Mouse (Mus musculus) myocyte (in vitro differentiated cells): ENCODE measurements around the gene Micu1. TPM values are rescaled to one million over a fixed set of nuclear protein-coding genes. Genes with fewer than 3 reads are reported as not detected.

Experiments
- H3K27me3 ChIP-seq: one replicate; pipeline ENCODE4 v1.6.1; 2011; ENCODE audit not compliant: control insufficient read depth, insufficient read depth, insufficient read length
- H3K36me3 ChIP-seq: one replicate; pipeline ENCODE4 v1.6.1; 2011; ENCODE audit not compliant: control insufficient read depth, insufficient read depth
- H3K4me2 ChIP-seq: one replicate; pipeline ENCODE4 v1.6.1; 2011; ENCODE audit warnings: low read depth, control low read depth
- H3K4me3 ChIP-seq: one replicate; pipeline ENCODE4 v1.5.1; 2011; ENCODE audit warnings: mild to moderate bottlenecking, control low read depth, moderate library complexity
- H3K79me2 ChIP-seq: one replicate; pipeline ENCODE4 v1.6.1; 2011; ENCODE audit not compliant: control insufficient read depth, insufficient read depth
- H3ac ChIP-seq: one replicate; pipeline ENCODE4 v1.6.1; 2011; ENCODE audit not compliant: control insufficient read depth, insufficient read length
- CEBPB ChIP-seq: IDR thresholded peaks from 2 replicates; pipeline ENCODE4 v1.6.1; 2011; ENCODE audit warnings: mild to moderate bottlenecking, moderate library complexity; ENCODE audit not compliant: poor library complexity, insufficient read depth, severe bottlenecking
- E2F4 ChIP-seq: IDR thresholded peaks from one replicate; pipeline ENCODE4 v1.6.1; 2011; ENCODE audit warnings: mild to moderate bottlenecking, control low read depth, moderate library complexity; ENCODE audit not compliant: insufficient read depth
- MAX ChIP-seq: IDR thresholded peaks from one replicate; pipeline ENCODE4 v1.6.1; 2011; ENCODE audit warnings: low read depth, mild to moderate bottlenecking, control low read depth
- MYOD1 ChIP-seq, 3 experiments: IDR thresholded peaks; one replicate each; pipeline ENCODE4 v1.6.1; 2011; ENCODE audit warnings: control low read depth in 2 of 3, low read depth in 2 of 3, mild to moderate bottlenecking in 2 of 3, moderate library complexity in 1 of 3; ENCODE audit not compliant: insufficient read length in 2 of 3, control insufficient read depth in 1 of 3
- MYOG ChIP-seq, 3 experiments: IDR thresholded peaks; one replicate each; pipeline ENCODE4 v1.6.1; 2011; ENCODE audit warnings: control low read depth in 2 of 3, low read depth in 2 of 3, mild to moderate bottlenecking in 2 of 3; ENCODE audit not compliant: insufficient read length in 2 of 3, control insufficient read depth in 1 of 3, insufficient read depth in 1 of 3
- POLR2A ChIP-seq: IDR thresholded peaks from one replicate; pipeline ENCODE4 v1.6.1; 2011; ENCODE audit warnings: low read depth, mild to moderate bottlenecking, control low read depth, moderate library complexity; ENCODE audit not compliant: insufficient read length
- POLR2AphosphoS2 ChIP-seq: IDR thresholded peaks from one replicate; pipeline ENCODE4 v1.6.1; 2011; ENCODE audit warnings: low read depth, control low read depth; ENCODE audit not compliant: insufficient read length
- REST ChIP-seq: IDR thresholded peaks from one replicate; pipeline ENCODE4 v1.6.1; 2011; ENCODE audit warnings: mild to moderate bottlenecking, control low read depth, moderate library complexity; ENCODE audit not compliant: insufficient read depth, insufficient read length
- SRF ChIP-seq: IDR thresholded peaks from one replicate; pipeline ENCODE4 v1.6.1; 2011; ENCODE audit warnings: low read depth; ENCODE audit not compliant: control insufficient read depth, insufficient read length
- TCF12 ChIP-seq: IDR thresholded peaks from one replicate; pipeline ENCODE4 v1.6.1; 2011; ENCODE audit warnings: mild to moderate bottlenecking, control low read depth; ENCODE audit not compliant: poor library complexity, insufficient read depth, severe bottlenecking
- TCF3 ChIP-seq: IDR thresholded peaks from one replicate; pipeline ENCODE4 v1.6.1; 2011; ENCODE audit warnings: low read depth, control low read depth; ENCODE audit not compliant: insufficient read length
- USF1 ChIP-seq: IDR thresholded peaks from one replicate; pipeline ENCODE4 v1.6.1; 2011; ENCODE audit warnings: low read depth, mild to moderate bottlenecking, control low read depth, moderate library complexity
- polyA plus RNA-seq: library from polyadenylated mRNA; unstranded; fragments of >200 nt; fragmentation: generic; extraction: Trizol; gene quantifications from one replicate; pipeline ENCODE4 v1.2.1, GENCODE M21; 2012; ENCODE audit warnings: missing spikeins

Micu1 gene
- polyA plus RNA-seq, 1 experiment, result 264 TPM

DNA sequence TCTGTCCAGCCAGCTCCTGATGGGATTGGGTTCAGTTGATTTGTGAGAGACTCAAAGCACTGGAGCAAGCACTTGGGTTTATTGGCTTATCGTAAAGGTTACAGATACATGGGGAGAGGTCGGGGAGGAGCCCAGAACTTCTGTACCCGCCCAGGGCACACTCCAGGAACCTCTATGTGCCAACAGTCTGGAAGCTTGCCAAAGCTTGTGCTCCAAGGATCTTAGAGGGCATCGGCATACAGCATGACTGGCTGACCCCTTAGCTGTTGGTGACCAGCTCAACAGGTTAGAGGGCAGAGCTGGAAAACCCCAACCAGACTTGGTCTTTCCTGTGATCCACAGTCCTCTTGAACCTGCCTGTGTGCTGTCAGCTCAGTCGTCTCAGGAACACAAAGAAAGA is 154.9 kb downstream of the Micu1 start:
- TF ChIP-seq USF1 (no peak), SRF (no peak), MYOD1 (IDR thresholded peaks at IDR 0.05; ENCODE audit: control insufficient read depth in 1 of 3, insufficient read length in 2 of 3, low read depth in 2 of 3) (no peak), REST (no peak), TCF12 (no peak), POLR2A (no peak), POLR2AphosphoS2 (no peak), MYOG (IDR thresholded peaks at IDR 0.05; ENCODE audit: control insufficient read depth in 1 of 3, insufficient read depth in 1 of 3, insufficient read length in 2 of 3, low read depth in 2 of 3) (no peak), CEBPB (no peak), E2F4 (no peak), MAX (no peak), TCF3 (no peak)
- Histone ChIP-seq H3K79me2 (no peaks in the 10 kb centered on the region), H3K4me2 (no peak overlapping the region), H3K27me3 (no peaks in the 10 kb centered on the region), H3K36me3 (no peaks in the 10 kb centered on the region), H3K4me3 (no peak overlapping the region), H3ac (no peak overlapping the region)

GRCm38 (mm10) chr10:59860684-59861083 is 158.4 kb downstream of the Micu1 start:
- Histone ChIP-seq H3K4me3 (no peak overlapping the region), H3K36me3 (no peaks in the 10 kb centered on the region), H3K27me3 (no peaks in the 10 kb centered on the region), H3K79me2 (no peaks in the 10 kb centered on the region), H3ac (no peak overlapping the region), H3K4me2 (no peak overlapping the region)
- peak; percentile 12 for TF ChIP-seq POLR2AphosphoS2
- no peak for TF ChIP-seq POLR2A
- no peak for TF ChIP-seq MYOG (IDR thresholded peaks at IDR 0.05; ENCODE audit: control insufficient read depth in 1 of 3, insufficient read depth in 1 of 3, insufficient read length in 2 of 3, low read depth in 2 of 3)

GRCm38 (mm10) chr10:59861201-59861600 is 158.9 kb downstream of the Micu1 start:
- Histone ChIP-seq H3K79me2 (no peaks in the 10 kb centered on the region), H3K4me3 (no peak overlapping the region), H3K36me3 (no peaks in the 10 kb centered on the region), H3K4me2 (no peak overlapping the region), H3ac (no peak overlapping the region), H3K27me3 (no peaks in the 10 kb centered on the region)
- TF ChIP-seq CEBPB (no peak), POLR2A (no peak), POLR2AphosphoS2 (no peak), TCF12 (no peak), MYOD1 (IDR thresholded peaks at IDR 0.05; ENCODE audit: control insufficient read depth in 1 of 3, insufficient read length in 2 of 3, low read depth in 2 of 3) (no peak), E2F4 (no peak), MAX (no peak), MYOG (IDR thresholded peaks at IDR 0.05; ENCODE audit: control insufficient read depth in 1 of 3, insufficient read depth in 1 of 3, insufficient read length in 2 of 3, low read depth in 2 of 3) (no peak), REST (no peak), SRF (no peak), USF1 (no peak), TCF3 (no peak)

GRCm38 (mm10) chr10:59862816-59863440 is 160.7 kb downstream of the Micu1 start:
- no peaks in the 10 kb centered on the region for H3K36me3 ChIP-seq
- H3K79me2 ChIP-seq, result no peaks in the 10 kb centered on the region
- H3K4me3 ChIP-seq, result no peak overlapping the region
- H3ac ChIP-seq, result no peak overlapping the region
- TF ChIP-seq POLR2A (no peak), TCF12 (no peak), MYOD1 (IDR thresholded peaks at IDR 0.05; ENCODE audit: control insufficient read depth in 1 of 3, insufficient read length in 2 of 3, low read depth in 2 of 3) (no peak), MYOG (IDR thresholded peaks at IDR 0.05; ENCODE audit: control insufficient read depth in 1 of 3, insufficient read depth in 1 of 3, insufficient read length in 2 of 3, low read depth in 2 of 3) (no peak), SRF (no peak), TCF3 (no peak), POLR2AphosphoS2 (no peak), CEBPB (no peak)
- H3K27me3 ChIP-seq, result no peaks in the 10 kb centered on the region
- no peak overlapping the region for H3K4me2 ChIP-seq

DNA sequence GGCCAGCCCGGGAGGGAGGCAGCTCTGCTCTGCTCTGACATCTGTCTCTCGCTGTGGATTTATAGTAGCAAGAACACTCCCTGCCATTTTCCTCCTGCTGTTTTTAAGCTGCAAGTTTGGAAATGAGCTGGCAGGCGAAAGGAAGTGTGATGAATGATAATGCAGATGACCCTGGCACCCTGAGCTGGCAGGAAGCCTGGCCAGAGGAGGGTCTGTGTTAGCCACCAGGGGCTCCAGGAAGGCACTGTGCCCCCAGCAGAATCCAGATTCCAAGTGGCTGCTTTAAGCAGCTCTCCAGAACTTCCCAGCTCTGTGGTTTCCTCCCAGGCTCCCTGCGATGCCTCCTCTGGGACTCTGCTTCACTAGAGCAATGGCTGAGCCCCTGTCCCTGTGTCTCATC is 161.3 kb downstream of the Micu1 start:
- Histone ChIP-seq H3K4me3 (no peak overlapping the region), H3K27me3 (no peaks in the 10 kb centered on the region), H3ac (no peak overlapping the region), H3K4me2 (no peak overlapping the region), H3K36me3 (no peaks in the 10 kb centered on the region), H3K79me2 (no peaks in the 10 kb centered on the region)
- TF ChIP-seq MAX (no peak), SRF (no peak), CEBPB (no peak), USF1 (no peak), MYOG (IDR thresholded peaks at IDR 0.05; ENCODE audit: control insufficient read depth in 1 of 3, insufficient read depth in 1 of 3, insufficient read length in 2 of 3, low read depth in 2 of 3) (no peak), REST (no peak), MYOD1 (IDR thresholded peaks at IDR 0.05; ENCODE audit: control insufficient read depth in 1 of 3, insufficient read length in 2 of 3, low read depth in 2 of 3) (no peak), TCF12 (no peak), TCF3 (no peak), POLR2AphosphoS2 (no peak), POLR2A (no peak), E2F4 (no peak)
